Mouse (Mus musculus): ENCODE measurements around the gene Wdfy4.

Gene Wdfy4

GRCm38 (mm10) chr14:33189849-33190423 lies 4.6 kb upstream of the Wdfy4 start:
- DNase-seq (ENCODE audit: low spot score) = no peak

GRCm38 (mm10) chr14:33189230-33189629 lies 3.9 kb upstream of the Wdfy4 start:
- DNase-seq (ENCODE audit: low spot score) = no peak

- DNase-seq (ENCODE audit: low spot score) = no peak
Measured at GRCm38 (mm10) chr14:33187201-33187600, 1.9 kb upstream of the Wdfy4 start.

GRCm38 (mm10) chr14:33180102-33180501 lies 5.2 kb downstream of the Wdfy4 start:
- no peak for DNase-seq (ENCODE audit: low spot score)

- no peak for DNase-seq (ENCODE audit: low spot score)
Measured at GRCm38 (mm10) chr14:33175059-33175821, 10.1 kb downstream of the Wdfy4 start.

GRCm38 (mm10) chr14:33171942-33172341 lies 13.4 kb downstream of the Wdfy4 start:
- no peak for DNase-seq (ENCODE audit: low spot score)

GRCm38 (mm10) chr14:33168750-33169149 lies 16.6 kb downstream of the Wdfy4 start:
- DNase-seq (ENCODE audit: low spot score) = no peak

- no peak for DNase-seq (ENCODE audit: low spot score)
Measured at GRCm38 (mm10) chr14:33162238-33162637, 23.1 kb downstream of the Wdfy4 start.

GRCm38 (mm10) chr14:33158268-33158667 lies 27.0 kb downstream of the Wdfy4 start:
- no peak for DNase-seq (ENCODE audit: low spot score)

- no peak for DNase-seq (ENCODE audit: low spot score)
Measured at GRCm38 (mm10) chr14:33152941-33153340, 32.4 kb downstream of the Wdfy4 start.

- DNase-seq (ENCODE audit: low spot score) = no peak
Measured at GRCm38 (mm10) chr14:33146287-33146686, 39.0 kb downstream of the Wdfy4 start.

GRCm38 (mm10) chr14:33136843-33137242 lies 48.5 kb downstream of the Wdfy4 start:
- no peak for DNase-seq (ENCODE audit: low spot score)

- no peak for DNase-seq (ENCODE audit: low spot score)
Measured at GRCm38 (mm10) chr14:33135170-33135569, 50.1 kb downstream of the Wdfy4 start.

GRCm38 (mm10) chr14:33131044-33131758 lies 54.1 kb downstream of the Wdfy4 start:
- no peak for DNase-seq (ENCODE audit: low spot score)

- DNase-seq (ENCODE audit: low spot score) = no peak
Measured at GRCm38 (mm10) chr14:33116590-33116989, 68.7 kb downstream of the Wdfy4 start.

- no peak for DNase-seq (ENCODE audit: low spot score)
Measured at GRCm38 (mm10) chr14:33104809-33105208, 80.5 kb downstream of the Wdfy4 start.

- no peak for DNase-seq (ENCODE audit: low spot score)
Measured at GRCm38 (mm10) chr14:33101609-33102008, 83.7 kb downstream of the Wdfy4 start.

GRCm38 (mm10) chr14:33099926-33100325 lies 85.4 kb downstream of the Wdfy4 start:
- DNase-seq (ENCODE audit: low spot score) = no peak

- no peak for DNase-seq (ENCODE audit: low spot score)
Measured at GRCm38 (mm10) chr14:33099111-33099510, 86.2 kb downstream of the Wdfy4 start.

GRCm38 (mm10) chr14:33096462-33096861 lies 88.8 kb downstream of the Wdfy4 start:
- DNase-seq (ENCODE audit: low spot score) = no peak

- DNase-seq (ENCODE audit: low spot score) = no peak
Measured at GRCm38 (mm10) chr14:33083326-33083725, 102.0 kb downstream of the Wdfy4 start.

- DNase-seq (ENCODE audit: low spot score) = no peak
Measured at GRCm38 (mm10) chr14:33082301-33082700, 103.0 kb downstream of the Wdfy4 start.

GRCm38 (mm10) chr14:33081370-33081860 lies 103.9 kb downstream of the Wdfy4 start:
- DNase-seq (ENCODE audit: low spot score) = no peak
